Mouse (Mus musculus) myocyte (in vitro differentiated cells): ENCODE measurements around the gene Dgkz.

Experiments
- POLR2A ChIP-seq: IDR thresholded peaks from one replicate; pipeline ENCODE4 v1.6.1; 2011; ENCODE audit warnings: low read depth, mild to moderate bottlenecking, control low read depth, moderate library complexity; ENCODE audit not compliant: insufficient read length
- POLR2AphosphoS2 ChIP-seq: IDR thresholded peaks from one replicate; pipeline ENCODE4 v1.6.1; 2011; ENCODE audit warnings: low read depth, control low read depth; ENCODE audit not compliant: insufficient read length

DNA sequence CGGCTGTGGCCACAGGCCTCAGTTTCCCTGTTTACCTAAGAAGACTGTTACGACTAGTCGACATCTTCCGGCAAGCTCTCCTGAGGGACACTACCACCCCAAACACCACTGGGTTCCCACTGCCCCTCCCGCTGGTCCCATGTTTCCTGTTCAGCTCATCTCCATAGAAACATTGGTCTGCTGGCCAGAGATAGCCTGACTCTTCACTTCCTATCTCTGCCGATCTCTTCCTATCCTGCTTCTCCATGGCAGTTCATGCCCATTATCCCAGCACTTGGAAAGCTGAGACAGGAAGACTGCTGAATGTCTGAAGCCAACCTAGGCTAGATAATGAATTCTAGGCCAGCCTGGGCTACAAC lies 27.5 kb downstream of the Dgkz start:
- no peak for TF ChIP-seq POLR2A
- TF ChIP-seq POLR2AphosphoS2 = no peak
